Mouse (Mus musculus) embryo, embryonic 9.5 days (tissue): ENCODE results near the gene Stoml1.

Source experiments
- DNase-seq: peaks from one replicate; pipeline ENCODE4 v3.0.0-alpha.2; 2017; ENCODE audit errors: extremely low spot score

Gene Stoml1

DNA sequence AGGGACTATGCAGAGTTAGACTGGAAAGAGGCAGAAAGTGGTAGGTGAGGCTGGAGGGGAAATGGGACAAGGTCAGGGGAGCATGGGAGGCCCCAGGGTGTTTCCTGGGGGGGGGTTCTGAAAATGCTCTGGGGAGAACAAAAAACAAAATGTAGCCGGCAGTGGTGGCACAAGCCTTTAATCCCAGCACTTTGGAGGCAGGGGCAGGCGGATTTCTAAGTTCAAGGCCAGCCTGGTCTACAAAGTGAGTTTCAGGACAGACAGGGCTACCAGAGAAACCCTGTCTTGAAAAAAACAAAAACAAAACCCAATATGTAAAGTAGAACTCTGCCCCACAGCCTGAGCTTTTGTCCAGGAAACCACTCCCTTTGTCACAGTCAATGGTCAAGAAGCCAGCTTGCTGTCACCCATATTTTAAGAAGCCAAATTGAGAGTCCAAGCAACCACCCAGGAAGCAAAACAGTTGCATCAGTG lies 19.1 kb downstream of the Stoml1 start:
- no peak for DNase-seq

DNA sequence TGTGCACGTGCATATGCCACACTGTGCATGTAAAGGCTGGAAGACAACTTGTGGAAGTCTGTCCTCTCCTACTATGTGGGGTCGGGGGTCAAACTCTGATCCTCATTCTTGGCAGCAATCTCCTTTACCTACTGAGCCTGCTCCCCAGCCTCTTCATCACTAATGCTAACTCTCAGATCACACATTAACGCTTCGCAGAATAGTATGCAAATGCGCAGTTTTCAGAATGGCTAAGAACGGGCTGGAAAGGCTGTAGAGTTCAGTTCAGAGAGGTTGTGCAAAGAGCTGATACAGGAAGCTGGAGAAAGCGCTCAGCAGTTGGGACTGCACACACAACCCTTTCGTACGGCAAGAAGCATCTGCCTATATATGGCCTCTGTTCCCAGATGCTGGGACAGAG lies 19.9 kb downstream of the Stoml1 start:
- no peak for DNase-seq

DNA sequence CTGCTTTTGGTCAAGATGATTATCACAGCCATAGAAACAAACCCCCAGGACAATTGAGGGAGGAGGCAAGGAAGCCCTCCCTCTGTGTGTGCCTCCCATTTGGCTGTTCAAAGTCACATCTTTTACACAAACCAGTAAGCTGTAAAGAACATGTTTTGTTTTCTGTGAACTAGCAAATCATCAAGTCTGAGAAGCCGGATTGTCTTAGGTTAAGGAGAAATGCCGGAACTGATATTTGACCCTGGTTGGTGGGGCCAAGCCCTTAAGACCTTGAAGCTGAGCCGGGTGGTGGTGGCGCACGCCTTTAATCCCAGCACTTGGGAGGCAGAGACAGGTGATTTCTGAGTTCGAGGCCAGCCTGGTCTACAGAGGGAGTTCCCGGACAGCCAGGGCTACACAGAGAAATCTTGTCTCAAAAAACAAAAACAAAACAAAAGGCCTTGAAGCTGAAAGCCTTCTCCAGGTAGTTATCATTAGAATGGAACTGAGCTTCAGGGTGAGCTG lies 21.2 kb downstream of the Stoml1 start:
- DNase-seq, result no peak

DNA sequence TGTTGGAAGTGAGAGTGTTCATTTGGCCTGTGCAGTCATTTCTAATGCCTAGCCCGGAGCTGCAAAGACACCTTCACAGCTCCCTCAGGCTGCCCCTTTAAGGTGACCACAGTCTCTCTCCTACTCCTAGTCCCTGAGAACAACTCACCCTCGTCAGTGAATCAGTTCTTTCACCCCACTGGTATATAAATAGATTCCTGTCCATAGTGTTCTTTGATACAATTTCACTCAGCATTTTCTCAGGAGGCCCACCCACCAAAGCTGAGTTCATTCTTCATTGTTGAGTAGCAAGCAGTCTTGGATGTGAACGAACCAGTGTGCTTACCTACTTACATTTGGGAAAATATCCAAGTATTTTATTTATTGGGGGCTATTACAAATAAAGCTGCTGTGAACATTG lies 21.7 kb downstream of the Stoml1 start:
- DNase-seq, result no peak

DNA sequence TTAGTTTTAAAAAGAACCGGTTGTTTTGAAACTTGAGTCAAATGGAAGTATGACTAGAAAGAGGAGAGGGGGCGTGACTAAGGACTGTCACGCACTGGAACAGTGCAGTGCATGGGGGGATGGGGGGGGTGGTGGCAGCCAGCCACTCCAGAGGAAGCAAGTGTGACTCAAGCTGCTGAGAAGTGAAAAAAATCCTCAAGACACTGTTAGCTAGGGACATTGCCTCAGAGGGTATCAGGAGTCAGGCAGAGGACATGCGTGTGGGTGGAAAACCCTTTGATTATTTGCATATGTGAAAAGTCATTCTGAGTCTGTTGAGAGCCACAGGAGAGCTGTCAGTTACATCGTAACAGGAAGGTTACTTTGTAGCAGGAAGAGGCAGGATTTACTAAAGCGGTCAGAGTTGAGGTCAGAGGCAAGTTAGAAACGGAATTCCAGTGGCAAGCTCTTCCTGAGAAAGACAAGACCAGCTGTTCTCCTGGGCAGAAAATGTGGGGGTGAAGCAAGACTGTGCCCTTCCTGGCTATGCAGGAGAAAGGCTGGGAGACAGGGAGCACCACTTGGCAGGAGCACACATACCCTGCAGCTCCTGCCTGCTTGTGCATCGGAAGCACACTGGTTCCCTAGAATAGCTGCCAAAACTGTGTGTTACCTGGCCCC lies 22.3 kb downstream of the Stoml1 start:
- DNase-seq, result peak; percentile 22

DNA sequence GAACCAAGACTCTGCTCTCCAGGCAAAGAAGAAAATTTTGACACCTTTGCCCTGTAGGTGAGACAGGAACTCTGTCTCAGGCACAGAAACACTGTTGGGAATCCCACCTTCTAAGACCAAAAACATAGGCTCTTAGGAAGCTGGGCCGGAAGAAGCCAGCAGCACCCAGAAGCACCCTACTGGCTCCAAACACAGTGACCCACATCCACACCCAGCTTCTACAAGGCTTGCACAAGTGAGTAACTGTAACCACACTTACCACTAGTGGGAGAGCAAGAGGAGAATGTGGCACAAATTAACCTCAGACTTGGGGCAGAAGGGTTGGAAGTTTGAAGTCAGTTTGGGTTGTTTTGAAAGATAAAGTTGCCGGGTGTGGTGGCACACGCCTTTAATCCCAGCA lies 22.8 kb downstream of the Stoml1 start:
- DNase-seq, result no peak

DNA sequence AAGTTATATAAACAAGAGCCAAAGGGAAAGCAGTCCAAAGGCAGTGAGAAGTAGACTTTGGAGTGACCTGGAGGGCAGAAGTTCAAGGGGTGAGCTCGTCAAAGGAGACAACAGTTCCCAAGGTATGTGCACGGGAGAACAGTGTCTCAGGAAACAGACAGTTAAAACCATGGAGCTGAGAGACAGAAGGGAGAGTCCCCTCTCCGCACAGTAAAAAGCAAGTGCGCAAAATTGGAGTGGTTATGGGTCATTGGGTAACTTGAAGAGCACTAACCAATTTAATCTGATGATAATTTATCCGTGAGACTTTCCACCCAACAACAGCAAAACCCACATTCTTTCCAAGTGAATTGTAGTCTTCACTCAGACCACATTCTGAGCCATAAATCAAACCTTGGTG lies 23.4 kb downstream of the Stoml1 start:
- DNase-seq, result no peak

DNA sequence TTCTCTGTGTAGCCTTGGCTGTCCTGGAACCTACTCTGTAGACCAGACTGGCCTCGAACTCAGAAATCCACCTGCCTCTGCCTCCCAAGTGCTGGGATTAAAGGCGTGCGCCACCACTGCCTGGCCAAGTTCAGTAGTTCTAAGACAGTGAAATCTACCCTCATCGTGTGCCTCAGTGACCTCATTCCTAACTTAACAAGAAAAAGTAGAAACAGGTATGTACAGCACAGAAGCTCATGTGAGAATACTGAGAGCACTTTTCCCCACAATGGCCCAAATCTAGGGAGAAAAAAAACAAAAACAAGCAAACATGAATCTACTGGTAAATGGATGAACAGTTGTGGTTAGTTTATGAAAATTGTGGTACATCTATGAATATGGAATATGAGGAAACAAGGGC lies 25.3 kb downstream of the Stoml1 start:
- no peak for DNase-seq

DNA sequence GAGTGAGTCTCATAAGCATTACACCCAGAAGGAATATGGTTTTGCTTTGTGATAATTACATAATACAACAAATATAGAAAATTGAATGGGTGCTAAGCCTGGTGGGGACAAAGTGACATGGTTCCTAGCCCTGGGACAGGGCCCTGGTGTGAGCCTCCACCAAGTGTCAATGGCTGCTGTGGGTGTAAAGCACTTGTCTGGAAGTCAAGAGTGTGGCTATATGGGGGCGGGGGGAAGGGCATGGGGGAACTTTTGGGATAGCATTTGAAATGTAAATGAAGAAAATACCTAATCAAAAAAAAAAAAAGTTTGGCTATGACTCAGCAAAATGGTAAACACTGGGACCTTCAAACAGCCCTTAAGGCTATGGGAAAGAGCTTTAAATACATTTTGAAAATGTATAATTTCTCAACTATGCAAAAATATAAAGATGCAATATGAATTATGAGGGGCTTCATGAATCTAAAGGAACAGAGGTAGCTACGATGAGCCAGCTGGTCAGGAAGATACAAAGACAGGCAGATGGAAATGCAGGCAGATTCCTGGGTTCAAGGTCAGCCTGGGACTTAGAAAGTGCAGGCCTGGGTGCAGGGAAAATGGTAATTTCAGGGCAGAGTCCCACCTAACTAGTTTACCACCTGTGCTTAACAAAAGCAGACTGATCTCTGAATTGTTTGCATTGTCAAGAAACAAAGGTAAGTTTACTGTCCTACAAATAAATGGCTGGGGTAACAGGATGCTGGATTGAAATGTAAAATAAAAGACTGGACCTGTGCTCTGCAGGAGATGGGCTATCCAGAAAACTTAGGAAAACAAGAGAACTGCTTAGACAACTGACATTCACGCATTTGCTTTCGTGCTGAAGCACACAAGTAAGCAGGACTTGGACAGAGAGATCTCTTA lies 26.1 kb downstream of the Stoml1 start:
- no peak for DNase-seq

DNA sequence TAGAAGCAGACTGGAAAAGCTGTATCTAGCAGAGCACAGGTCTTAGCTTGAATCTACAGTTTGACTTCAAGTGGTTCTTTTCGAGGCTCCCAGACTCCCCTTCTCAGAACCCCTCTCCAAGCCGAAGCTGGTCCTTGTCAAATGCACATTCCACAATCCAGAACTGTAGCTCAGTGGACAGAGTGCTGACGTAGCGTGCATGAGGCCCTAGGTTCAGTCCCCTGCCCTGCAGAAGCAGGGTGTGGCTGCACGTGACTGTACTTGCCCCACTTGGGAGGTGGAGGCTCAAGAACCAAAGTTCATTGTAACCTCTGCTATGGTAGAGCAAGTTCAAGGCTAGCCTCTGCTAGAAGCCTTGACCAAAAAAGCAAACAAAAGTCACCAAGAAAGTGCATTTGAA lies 26.8 kb downstream of the Stoml1 start:
- no peak for DNase-seq

DNA sequence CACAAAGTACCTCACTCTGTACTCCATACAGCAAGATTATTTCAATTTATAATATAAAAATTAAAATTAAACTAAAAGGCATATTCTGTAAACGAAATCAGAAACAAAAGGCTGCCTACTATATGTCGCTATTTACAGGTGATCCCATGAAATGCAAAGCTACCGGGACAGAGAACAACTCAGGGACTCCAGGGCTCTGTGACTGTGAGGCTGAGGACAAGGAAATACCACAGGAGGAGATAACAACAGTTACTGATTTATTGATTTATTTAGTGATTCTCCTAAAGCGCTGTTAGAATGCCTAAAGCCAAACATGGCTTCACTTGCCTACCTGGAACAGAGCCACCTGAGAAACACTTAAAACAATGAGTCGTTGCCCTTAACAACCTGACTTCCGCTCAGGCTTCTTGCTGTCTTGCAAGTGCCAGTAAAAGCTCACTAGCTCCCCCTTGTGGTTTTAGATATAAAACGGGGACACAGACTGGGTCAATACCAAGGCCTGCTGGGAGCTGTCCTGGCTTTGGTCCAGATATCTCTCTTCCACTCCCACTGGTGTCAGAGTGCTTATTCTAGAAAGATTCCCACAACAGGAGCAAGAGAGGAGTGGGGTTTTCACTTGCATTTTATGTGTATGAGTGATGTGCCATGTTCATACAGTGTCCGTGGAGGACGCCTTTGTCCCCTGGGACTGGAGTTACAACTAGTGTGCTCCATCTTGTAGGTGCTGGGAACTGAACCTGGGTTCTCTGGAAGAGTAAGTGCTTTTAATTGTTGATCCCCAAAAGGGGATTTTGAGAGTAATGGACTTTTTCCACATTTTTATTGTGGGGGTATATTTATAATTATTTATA lies 27.5 kb downstream of the Stoml1 start:
- peak; percentile 86 for DNase-seq

DNA sequence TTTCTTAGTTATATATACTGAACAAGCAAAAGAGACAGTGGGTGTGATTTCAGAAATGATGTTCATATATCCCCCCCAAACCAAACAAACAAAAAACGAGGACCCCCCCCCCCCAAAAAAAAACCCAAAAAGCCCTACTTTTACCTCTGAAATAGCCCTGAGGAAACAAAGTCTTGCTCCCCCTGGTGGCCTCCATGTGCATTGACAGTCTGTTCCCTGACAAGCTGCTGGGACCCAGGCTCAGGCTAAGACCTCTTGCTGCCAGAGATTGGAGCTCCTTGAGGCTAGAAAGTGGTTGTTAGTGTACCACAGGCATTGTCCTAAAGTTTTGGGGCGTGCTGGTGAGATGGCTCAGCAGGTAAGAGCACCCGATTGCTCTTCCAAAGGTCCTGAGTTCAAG lies 28.6 kb downstream of the Stoml1 start:
- DNase-seq, result no peak

DNA sequence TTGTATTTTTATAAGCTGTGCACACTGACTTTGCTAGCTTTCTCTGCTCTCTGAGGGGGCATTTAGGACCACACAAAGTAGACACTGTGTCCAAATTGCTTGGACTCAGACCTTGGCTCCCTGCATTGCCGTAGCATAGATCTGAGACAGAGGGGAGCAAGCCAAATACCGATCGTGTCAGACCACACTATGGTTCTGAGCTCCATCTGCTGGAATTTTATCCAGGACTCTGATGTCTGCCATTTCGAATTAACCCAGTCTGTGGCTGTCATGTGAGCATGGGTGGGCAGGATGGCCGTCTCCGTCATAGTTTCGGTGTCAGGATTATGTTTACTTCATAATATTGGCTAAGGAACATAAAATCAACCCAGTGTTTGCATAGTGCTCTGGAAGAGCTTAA lies 30.5 kb downstream of the Stoml1 start:
- DNase-seq, result no peak

DNA sequence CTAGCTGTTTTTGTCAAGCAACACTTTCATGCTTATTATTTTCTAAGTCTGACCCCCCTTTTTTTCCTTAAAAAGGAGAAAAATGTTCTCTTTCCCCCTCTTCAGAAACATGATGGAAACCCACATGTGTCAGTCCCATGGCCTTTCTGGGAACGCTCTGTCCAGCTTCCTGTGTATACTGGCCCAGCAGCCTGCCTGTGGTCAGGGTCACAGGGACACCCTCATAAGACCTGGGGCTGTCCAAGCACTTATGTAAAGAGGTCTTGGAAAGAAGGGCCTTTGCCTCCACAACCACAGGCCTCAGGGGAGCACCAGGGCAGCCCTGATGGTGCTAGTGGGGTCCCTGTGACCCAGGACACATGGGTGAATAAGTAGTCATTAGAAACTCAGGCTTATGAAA lies 36.1 kb downstream of the Stoml1 start:
- no peak for DNase-seq

DNA sequence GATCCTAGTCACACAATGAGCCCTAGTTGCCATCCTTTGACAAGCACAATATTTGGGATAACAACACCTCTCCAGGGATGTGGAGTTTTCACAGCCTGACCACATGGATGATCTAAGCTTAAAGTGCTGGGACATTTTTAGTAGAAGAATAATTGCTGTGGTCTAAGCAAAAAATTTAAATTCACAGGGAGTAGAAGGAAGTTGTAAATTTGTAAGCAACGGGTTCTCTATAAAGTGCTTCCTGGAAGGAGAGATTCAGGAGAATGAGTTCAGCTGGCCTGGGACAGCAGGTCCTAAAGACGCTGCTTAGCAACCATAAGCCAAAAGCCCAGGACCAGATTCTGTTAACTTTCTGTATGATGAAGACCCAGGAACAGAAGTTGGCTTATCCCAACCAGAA lies 36.9 kb downstream of the Stoml1 start:
- DNase-seq, result no peak

DNA sequence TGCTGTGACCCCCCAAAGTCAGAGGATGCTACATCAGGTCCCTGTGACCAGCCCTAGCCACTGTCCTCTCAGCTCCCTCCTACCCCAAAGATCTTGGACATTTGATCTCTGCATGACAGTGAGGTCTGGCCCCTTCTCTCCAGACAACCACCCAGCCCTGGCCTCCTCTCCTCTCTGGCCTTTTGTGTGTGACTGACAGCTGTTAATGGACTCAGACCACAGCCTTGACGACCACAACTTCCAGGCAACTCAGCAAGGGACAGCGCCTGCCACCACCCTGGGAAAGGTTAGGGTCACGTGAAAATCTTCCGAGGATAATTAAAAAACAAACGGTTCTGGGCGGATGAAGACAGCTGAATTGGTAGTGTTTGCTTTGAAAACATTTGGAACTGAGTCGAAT lies 41.6 kb downstream of the Stoml1 start:
- DNase-seq, result no peak

DNA sequence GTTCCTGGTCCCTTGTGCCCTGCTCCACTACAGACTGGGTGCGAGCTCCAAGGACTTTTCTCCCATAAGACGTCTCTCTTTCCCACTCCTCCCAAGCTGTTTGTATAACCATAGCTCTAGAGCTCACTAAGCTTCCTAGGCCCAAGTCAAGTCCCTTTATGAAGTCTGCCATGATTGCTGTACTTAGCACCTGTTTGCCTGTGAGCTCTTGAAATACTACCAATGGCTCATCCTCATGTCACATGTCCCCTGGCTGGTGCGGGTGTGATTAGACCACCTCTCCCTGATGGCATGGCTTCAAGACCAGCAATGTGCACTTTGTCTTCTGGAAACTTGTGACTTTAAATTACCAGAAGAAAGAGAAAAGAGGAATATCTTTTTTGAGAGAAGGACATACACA lies 42.4 kb downstream of the Stoml1 start:
- no peak for DNase-seq

DNA sequence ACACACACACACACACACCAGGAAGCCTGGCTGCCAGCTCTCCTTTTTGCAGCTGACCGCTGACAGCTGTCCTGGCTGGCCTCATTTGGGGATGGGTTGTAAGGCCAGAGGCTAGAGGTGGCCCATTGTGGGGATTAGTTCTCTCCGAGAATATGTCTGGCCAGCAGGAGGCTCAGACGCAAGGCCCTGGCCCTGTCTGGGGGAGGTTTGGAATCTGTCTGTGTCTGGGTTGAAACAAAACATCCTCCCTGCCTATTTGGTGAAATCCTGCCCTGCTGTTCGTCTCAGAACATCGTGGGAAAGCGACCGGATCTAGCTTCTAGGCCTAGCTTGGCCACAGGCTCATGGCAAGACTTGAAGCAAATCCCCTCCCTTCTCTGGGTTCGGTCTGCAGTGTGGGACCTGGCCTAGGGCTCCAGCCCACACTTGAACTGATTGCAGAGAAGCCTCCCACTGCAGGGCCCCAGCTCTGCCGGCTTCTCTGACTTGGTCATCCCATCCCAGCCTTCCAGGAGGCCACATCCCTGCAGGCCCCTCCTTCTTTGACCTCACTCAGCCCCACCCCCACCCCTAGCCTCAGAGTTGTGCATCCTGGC lies 42.9 kb downstream of the Stoml1 start:
- DNase-seq, result peak; percentile 75

DNA sequence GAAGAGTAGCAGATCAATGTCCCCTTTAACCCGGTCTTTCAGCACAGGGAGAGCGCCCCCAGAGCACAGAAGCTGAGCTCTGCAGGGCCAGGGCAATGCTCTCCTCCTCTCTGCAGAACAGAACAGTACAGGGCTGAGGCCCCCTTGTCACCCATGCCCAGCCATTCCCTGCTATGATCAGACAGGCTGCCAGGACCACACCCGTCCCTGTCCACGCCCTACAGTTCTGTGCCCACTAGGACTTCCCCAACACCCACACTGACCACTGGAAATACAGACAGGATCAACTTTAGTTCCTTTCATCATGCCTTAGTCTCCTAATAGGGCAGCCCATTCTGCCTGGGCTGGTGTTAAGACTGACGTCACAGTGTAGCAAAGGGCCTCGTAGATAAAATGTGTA lies 44.1 kb downstream of the Stoml1 start:
- DNase-seq, result no peak

DNA sequence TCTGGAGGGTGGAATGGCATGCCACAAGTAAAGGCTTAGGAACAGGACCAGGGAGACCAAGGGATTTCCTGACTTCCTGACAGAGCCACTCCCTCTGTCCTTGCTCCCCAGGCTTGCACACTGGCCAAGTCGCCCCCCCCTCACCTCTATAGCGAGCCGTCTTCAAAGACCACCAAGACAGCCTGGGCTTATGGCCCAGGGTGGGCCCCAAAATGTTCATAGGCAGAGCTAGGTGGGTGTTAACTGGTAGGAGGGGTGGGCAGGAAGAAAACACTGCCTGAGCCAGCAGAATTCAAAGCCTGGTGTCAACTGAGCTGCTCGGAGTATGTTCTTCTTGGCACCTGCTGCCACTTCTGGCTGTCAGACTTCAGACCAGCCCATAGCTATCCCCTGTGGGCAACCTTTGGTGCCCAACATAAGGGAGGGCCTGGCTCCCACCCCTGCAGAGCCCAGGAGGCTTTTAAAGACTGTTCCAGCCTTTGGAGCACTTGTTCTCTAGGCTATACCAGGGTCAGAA lies 45.1 kb downstream of the Stoml1 start:
- DNase-seq, result no peak

DNA sequence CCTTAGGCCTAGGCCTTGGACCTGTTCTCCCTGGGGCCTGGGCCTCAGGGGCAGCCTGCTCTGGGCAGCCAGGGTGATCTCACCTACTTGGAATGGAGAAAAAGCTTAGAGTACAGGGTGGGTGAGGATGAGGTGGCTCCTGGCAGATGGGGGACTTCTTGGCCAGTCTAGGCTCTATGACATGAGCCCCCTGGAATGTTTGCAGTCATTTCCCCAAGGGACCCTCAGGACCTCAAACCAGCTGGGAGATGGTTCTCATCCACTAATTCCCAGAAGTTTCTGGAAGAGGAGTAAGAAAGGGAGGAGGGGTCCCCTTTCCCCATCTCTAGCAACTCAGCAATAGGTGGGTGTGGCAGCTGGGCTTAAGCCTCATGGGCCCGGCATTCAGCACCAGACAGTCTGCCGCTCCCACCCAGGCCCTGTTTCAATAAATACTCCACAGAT lies 46.4 kb downstream of the Stoml1 start:
- DNase-seq, result no peak
